Mouse (Mus musculus) forebrain, embryonic 13.5 days (tissue): ENCODE data around the gene Cd7. TPM values are rescaled to one million over a fixed set of nuclear protein-coding genes. Genes with fewer than 3 reads are reported as not detected.
"Not testable (repeated sequence)": the region's sequence is repeated elsewhere in the genome, so short reads cannot be mapped to it uniquely, and the experiment has no call there.

Experiments
- ATAC-seq: fragments of 200-750 bp; cut with Nextera tagmentation; 2 replicates; pipeline ENCODE4 v1.8.0; 2017
- H3K27ac ChIP-seq: fragments of 300-500 bp; sonication (generic); 2 replicates; pipeline ENCODE4 v1.5.1; 2015; ENCODE audit warnings: inconsistent platforms, mild to moderate bottlenecking, moderate library complexity
- H3K27me3 ChIP-seq: fragments of 300-500 bp; sonication (generic); 2 replicates; pipeline ENCODE4 v1.6.1; 2015; ENCODE audit warnings: mild to moderate bottlenecking, inconsistent platforms
- H3K36me3 ChIP-seq: fragments of 300-500 bp; sonication (generic); 2 replicates; pipeline ENCODE4 v1.6.1; 2015; ENCODE audit warnings: mild to moderate bottlenecking, inconsistent platforms; ENCODE audit not compliant: poor library complexity, severe bottlenecking
- H3K4me1 ChIP-seq: fragments of 300-500 bp; sonication (generic); 2 replicates; pipeline ENCODE4 v1.6.1; 2015; ENCODE audit warnings: inconsistent platforms
- H3K4me2 ChIP-seq: fragments of 300-500 bp; sonication (generic); 2 replicates; pipeline ENCODE4 v1.6.1; 2015; ENCODE audit warnings: inconsistent platforms, mild to moderate bottlenecking, moderate library complexity
- H3K4me3 ChIP-seq: fragments of 300-500 bp; sonication (generic); 2 replicates; pipeline ENCODE4 v1.5.1; 2015; ENCODE audit warnings: mild to moderate bottlenecking, inconsistent platforms
- H3K9ac ChIP-seq: fragments of 300-500 bp; sonication (generic); 2 replicates; pipeline ENCODE4 v1.6.1; 2015; ENCODE audit warnings: mild to moderate bottlenecking, inconsistent platforms
- H3K9me3 ChIP-seq: fragments of 300-500 bp; sonication (generic); replicated peaks from 2 replicates; pipeline ENCODE4 v1.6.1; 2016; ENCODE audit warnings: inconsistent platforms
- WGBS: fragments of 180-500 bp; shearing (Covaris S2); methylation state at CpG from one replicate; pipeline ENCODE4 v1.1.7; 2015; 5-methylcytosine and 5-hydroxymethylcytosine counted together
- polyA plus RNA-seq: library from polyadenylated mRNA; unstranded; fragments of >200 nt; fragmentation: Nextera tagmentation; extraction: Ambion mirVana; gene quantifications from 2 replicates; pipeline ENCODE4 v1.2.1, GENCODE M21; 2015

Cd7 gene
- not detected in 2 replicates for polyA plus RNA-seq

DNA sequence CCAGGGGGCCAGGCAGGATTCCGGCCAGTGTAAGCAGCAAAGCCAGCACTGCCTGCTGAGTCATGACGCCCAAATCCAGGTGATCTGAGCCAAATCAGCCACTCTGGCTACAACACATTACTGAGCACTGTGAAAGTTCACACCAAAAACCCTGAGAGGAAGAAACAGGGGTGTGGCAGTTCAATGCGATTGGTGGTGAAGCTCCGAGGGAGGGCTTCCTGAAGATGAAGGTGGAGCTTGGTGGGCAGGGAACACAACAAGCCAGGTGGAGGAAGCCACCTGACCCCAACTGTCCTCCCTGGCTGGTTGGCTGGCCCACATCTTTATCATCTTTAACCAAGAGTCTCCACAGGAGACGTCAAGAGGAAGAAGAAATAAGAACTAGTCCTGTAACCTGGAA is at the start of gene Cd7:
Cd7 (minus strand) TSS at position 117 of the 400 bp plus-strand sequence.
- no peak within 1 kb of the TSS for H3K9ac ChIP-seq
- H3K36me3 ChIP-seq = no peaks in the 10 kb centered on the region
- no peaks in the 10 kb centered on the region for H3K4me1 ChIP-seq
- H3K9me3 ChIP-seq = no peaks in the 10 kb centered on the region
- H3K4me2 ChIP-seq = no peak within 1 kb of the TSS
- ATAC-seq = no peak
- no peak within 1 kb of the TSS for H3K4me3 ChIP-seq
- H3K27ac ChIP-seq = no peak within 1 kb of the TSS
- 0 out of 2 replicates have a peak, but pooled peaks cover 5% of the 10 kb centered on the region for H3K27me3 ChIP-seq
- WGBS = 85% methylated on average over 5 of the region's 5 CpGs

DNA sequence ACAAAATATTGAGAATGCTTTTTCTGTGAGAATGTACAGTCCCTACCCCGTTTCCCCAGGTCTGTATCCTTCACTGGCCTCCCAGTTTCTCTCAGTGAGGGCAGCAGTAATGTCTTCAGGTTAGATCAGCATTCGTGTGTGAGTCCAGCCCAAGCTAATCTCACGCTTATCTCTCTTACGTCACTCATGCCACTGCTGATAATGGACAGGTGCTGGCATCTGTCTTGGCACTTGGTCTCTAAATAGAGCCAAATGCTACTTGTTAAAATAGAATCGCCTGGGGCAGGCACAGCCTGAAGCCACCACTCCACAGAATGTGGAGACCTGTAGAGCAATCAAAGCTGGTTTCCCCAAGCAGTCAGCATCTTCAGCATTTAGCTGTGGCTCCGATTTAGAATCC is 49.8 kb upstream of the Cd7 start:
- Histone ChIP-seq H3K27ac (no peak overlapping the region), H3K4me3 (no peak overlapping the region), H3K9me3 (no peaks in the 10 kb centered on the region), H3K27me3 (no peaks in the 10 kb centered on the region), H3K36me3 (no peaks in the 10 kb centered on the region), H3K4me2 (no peak overlapping the region), H3K9ac (no peak overlapping the region), H3K4me1 (no peaks in the 10 kb centered on the region)
- 86% methylated on average over 6 of the region's 6 CpGs for WGBS
- no peak for ATAC-seq

DNA sequence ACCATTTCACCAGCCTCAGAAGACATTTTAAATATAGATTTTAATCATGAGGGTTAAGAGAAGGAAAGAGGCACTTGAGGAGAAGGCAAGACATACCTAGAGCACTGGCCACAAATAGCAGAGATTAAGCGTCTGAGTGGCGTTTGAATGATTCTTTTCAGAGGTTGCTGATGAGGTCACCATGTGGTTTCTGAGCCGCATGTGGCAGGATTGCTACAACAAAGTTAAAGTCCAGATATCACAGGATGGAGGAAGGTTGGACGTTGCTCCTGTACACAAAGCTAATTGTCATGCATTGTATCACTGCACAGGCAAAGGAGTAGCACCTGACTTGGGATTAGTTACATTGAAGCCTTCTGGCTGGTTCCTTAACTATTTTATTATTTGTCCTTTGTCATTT is 47.1 kb upstream of the Cd7 start:
- ATAC-seq = no peak
- Histone ChIP-seq H3K4me2 (no peak overlapping the region), H3K4me1 (no peaks in the 10 kb centered on the region), H3K9me3 (no peaks in the 10 kb centered on the region), H3K36me3 (no peaks in the 10 kb centered on the region), H3K27me3 (no peaks in the 10 kb centered on the region), H3K4me3 (no peak overlapping the region), H3K27ac (no peak overlapping the region), H3K9ac (no peak overlapping the region)
- 42% methylated on average over 4 of the region's 4 CpGs for WGBS

DNA sequence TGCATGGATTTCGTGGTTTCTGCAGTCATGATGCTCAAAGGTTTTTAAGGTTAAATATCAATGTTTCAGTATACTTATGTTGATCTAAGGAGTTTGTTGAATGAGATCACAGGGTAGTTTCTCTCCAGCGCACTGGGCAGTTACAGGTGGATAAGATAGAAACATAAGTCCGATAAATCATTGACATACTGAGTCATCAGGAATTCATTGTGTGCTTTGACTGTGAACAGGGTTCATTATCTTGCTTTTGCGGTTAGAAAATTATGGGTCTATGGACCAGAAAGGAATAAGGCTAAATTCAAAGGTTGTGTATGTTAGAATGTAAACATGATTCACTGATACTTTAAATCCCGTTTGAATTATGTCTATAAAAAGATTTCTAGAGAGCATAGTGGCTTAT is 46.0 kb upstream of the Cd7 start:
- H3K4me2 ChIP-seq = no peak overlapping the region
- ATAC-seq = no peak
- 85% methylated on average over 5 of the region's 5 CpGs for WGBS
- H3K36me3 ChIP-seq = no peaks in the 10 kb centered on the region
- H3K9me3 ChIP-seq = no peaks in the 10 kb centered on the region
- no peaks in the 10 kb centered on the region for H3K27me3 ChIP-seq
- H3K9ac ChIP-seq = no peak overlapping the region
- H3K4me1 ChIP-seq = no peaks in the 10 kb centered on the region
- no peak overlapping the region for H3K4me3 ChIP-seq
- no peak overlapping the region for H3K27ac ChIP-seq

- no peaks in the 10 kb centered on the region for H3K27me3 ChIP-seq
- H3K4me1 ChIP-seq = no peaks in the 10 kb centered on the region
- H3K9me3 ChIP-seq = no peaks in the 10 kb centered on the region
- H3K27ac ChIP-seq = no peak overlapping the region
- WGBS = 82% methylated on average over 6 of the region's 6 CpGs
- H3K9ac ChIP-seq = no peak overlapping the region
- no peaks in the 10 kb centered on the region for H3K36me3 ChIP-seq
- H3K4me3 ChIP-seq = no peak overlapping the region
- ATAC-seq = no peak
- no peak overlapping the region for H3K4me2 ChIP-seq
Observed at GRCm38 (mm10) chr11:121082857-121083500, 43.8 kb upstream of the Cd7 start.

GRCm38 (mm10) chr11:121082250-121082649 is 43.0 kb upstream of the Cd7 start:
- no peaks in the 10 kb centered on the region for H3K9me3 ChIP-seq
- no peak overlapping the region for H3K4me2 ChIP-seq
- H3K27me3 ChIP-seq = no peaks in the 10 kb centered on the region
- H3K27ac ChIP-seq = no peak overlapping the region
- WGBS = 88% methylated on average over 3 of the region's 3 CpGs
- H3K4me1 ChIP-seq = no peaks in the 10 kb centered on the region
- no peak overlapping the region for H3K4me3 ChIP-seq
- no peaks in the 10 kb centered on the region for H3K36me3 ChIP-seq
- ATAC-seq = no peak
- no peak overlapping the region for H3K9ac ChIP-seq

GRCm38 (mm10) chr11:121081120-121081519 is 41.9 kb upstream of the Cd7 start, which contains the start of gene Sectm1a:
Gene Sectm1a (minus strand): TSS chr11:121081220.
- H3K4me1 ChIP-seq = no peaks in the 10 kb centered on the region
- no peak within 1 kb of the TSS for H3K4me3 ChIP-seq
- H3K9me3 ChIP-seq = no peaks in the 10 kb centered on the region
- H3K36me3 ChIP-seq = no peaks in the 10 kb centered on the region
- H3K27me3 ChIP-seq = no peaks in the 10 kb centered on the region
- ATAC-seq = no peak
- no peak within 1 kb of the TSS for H3K9ac ChIP-seq
- H3K27ac ChIP-seq = no peak within 1 kb of the TSS
- H3K4me2 ChIP-seq = no peak within 1 kb of the TSS
- WGBS = 76% methylated on average over 3 of the region's 3 CpGs

DNA sequence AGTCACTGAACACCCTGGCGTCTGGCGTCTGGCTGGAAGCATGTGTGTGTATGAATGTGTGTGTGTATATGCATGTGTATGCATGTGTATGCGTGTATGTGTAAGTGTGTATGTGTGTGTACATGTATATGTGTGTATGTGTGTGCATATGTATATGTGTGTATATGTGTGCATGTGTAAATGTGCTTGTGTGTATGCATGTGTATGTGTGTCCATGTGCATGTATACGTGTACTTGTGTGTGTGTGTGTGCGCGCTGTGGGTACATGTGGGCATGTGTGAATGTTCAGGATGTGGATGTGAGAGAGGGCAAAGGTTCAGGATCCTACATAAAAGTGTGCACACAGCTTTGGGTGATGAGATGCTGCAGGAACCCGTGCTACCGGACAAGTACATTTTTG is 41.1 kb upstream of the Cd7 start:
- WGBS = 94% methylated on average over 8 of the region's 8 CpGs
- Histone ChIP-seq H3K27ac (no peak overlapping the region), H3K27me3 (no peaks in the 10 kb centered on the region), H3K36me3 (no peaks in the 10 kb centered on the region), H3K4me3 (no peak overlapping the region), H3K4me2 (no peak overlapping the region), H3K9ac (no peak overlapping the region), H3K9me3 (no peaks in the 10 kb centered on the region), H3K4me1 (no peaks in the 10 kb centered on the region)
- no peak for ATAC-seq

GRCm38 (mm10) chr11:121075655-121076054 is 36.4 kb upstream of the Cd7 start:
- Histone ChIP-seq H3K27me3 (no peaks in the 10 kb centered on the region), H3K36me3 (no peaks in the 10 kb centered on the region), H3K4me2 (no peak overlapping the region), H3K4me3 (no peak overlapping the region), H3K9ac (no peak overlapping the region), H3K27ac (no peak overlapping the region), H3K4me1 (no peaks in the 10 kb centered on the region), H3K9me3 (no peaks in the 10 kb centered on the region)
- WGBS = 81% methylated on average over 5 of the region's 5 CpGs
- no peak for ATAC-seq

GRCm38 (mm10) chr11:121069662-121070061 is 30.4 kb upstream of the Cd7 start:
- H3K36me3 ChIP-seq, H3K4me1 ChIP-seq, H3K4me2 ChIP-seq, H3K27me3 ChIP-seq, H3K27ac ChIP-seq, H3K4me3 ChIP-seq, H3K9ac ChIP-seq, ATAC-seq, H3K9me3 ChIP-seq: not testable (repeated sequence)
- 94% methylated on average over 12 of the region's 16 CpGs for WGBS

GRCm38 (mm10) chr11:121067895-121068294 is 28.7 kb upstream of the Cd7 start:
- Histone ChIP-seq H3K4me3 (no peak overlapping the region), H3K27ac (no peak overlapping the region), H3K4me2 (no peak overlapping the region), H3K27me3 (no peaks in the 10 kb centered on the region), H3K4me1 (no peaks in the 10 kb centered on the region), H3K36me3 (no peaks in the 10 kb centered on the region), H3K9ac (no peak overlapping the region), H3K9me3 (no peaks in the 10 kb centered on the region)
- WGBS = 93% methylated on average over 2 of the region's 2 CpGs
- no peak for ATAC-seq

DNA sequence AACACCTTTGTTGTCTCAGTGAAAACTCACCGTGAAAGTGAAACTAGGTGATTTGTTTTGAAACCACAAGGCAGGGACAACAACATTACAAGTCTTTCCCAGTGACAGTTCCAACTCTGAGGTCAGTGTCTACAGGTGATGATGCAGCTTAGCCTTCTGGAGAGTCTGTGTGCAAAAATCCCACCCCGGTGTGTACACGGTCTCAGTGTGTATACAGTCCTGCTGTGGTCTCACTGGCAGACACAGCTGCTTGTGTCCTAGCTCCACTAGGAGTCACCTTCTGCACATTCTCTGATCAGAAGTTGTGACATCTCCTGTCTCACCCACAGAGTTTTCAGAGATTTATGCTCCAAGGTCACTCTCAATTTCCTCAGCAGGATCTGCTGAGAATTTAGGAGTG is 25.0 kb upstream of the Cd7 start:
- no peaks in the 10 kb centered on the region for H3K36me3 ChIP-seq
- H3K27me3 ChIP-seq = no peaks in the 10 kb centered on the region
- H3K4me1 ChIP-seq = no peaks in the 10 kb centered on the region
- no peak overlapping the region for H3K9ac ChIP-seq
- no peak overlapping the region for H3K4me2 ChIP-seq
- 89% methylated on average over 3 of the region's 3 CpGs for WGBS
- H3K9me3 ChIP-seq = no peaks in the 10 kb centered on the region
- no peak for ATAC-seq
- no peak overlapping the region for H3K27ac ChIP-seq
- no peak overlapping the region for H3K4me3 ChIP-seq

DNA sequence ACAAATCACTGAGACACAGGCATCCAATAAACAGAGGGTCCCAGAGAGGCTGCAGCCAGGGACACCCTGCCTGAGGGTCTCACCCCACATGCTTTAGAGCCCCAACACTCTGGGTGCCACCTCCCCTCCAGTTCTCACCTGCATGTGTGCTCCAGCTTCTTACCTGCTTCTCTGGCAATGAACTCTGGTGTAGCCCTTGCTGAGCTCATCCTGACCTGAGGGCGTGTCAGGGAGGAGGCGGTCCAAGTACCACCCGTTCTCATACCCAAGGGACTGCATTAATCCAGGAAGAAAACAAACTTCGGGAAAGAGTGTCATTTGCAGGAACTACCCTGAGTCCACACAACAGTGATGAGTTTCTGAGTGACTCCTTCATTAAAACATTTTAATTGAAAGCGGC is 24.2 kb upstream of the Cd7 start, which contains the start of gene Sectm1b:
Sectm1b (minus strand) TSS at position 191 of the 400 bp plus-strand sequence.
- ATAC-seq = no peak
- Histone ChIP-seq H3K36me3 (no peaks in the 10 kb centered on the region), H3K4me2 (no peak within 1 kb of the TSS), H3K4me3 (no peak within 1 kb of the TSS), H3K27me3 (no peaks in the 10 kb centered on the region), H3K4me1 (no peaks in the 10 kb centered on the region), H3K27ac (no peak within 1 kb of the TSS), H3K9me3 (no peaks in the 10 kb centered on the region), H3K9ac (no peak within 1 kb of the TSS)
- WGBS = 87% methylated on average over 5 of the region's 5 CpGs
